8 mouse cellular contexts compared by ENCODE assay signal in the genomic region with DNA sequence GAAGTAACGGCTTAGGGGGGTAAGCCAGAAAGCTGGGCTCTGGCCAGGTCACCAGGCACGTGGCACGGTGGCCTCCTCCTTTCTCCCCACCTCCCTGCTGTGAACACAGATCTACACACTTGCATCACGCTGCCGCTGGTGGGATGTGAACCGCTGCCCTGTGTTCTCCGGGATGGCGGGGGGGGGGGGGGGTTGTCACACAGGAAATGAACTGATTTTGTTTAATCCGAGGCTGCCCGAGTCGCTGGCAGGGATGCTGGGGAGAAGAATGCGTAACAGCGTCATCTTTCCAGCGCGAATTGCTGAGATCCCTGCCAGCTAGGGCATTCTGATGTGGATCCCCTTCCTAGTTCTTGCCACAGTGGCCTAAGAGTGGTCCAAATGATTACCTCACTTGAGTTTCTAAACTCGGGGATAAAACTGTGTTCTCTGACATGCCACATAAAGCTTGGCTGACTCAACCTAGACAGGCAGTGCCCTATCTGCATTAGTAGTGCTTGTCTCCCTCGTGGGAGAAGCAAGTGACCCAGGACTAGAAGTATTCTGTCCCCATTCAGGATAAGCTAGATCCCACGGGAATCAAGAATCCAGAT. TPM values are rescaled to one million over a fixed set of nuclear protein-coding genes. Genes with fewer than 3 reads are reported as not detected.
DNase-seq lines count a peak whose midpoint lies in the region; ATAC-seq lines count a peak whose summit lies in the region.

No protein-coding gene starts in this region.

- H3K9me3 ChIP-seq in embryonic facial prominence, embryonic 15.5 days (replicated peaks): no peaks in the 10 kb centered on the region
- H3K9me3 ChIP-seq in hindbrain, embryonic 15.5 days: no peaks in the 10 kb centered on the region
- no peaks in the 10 kb centered on the region for H3K9me3 ChIP-seq in midbrain, embryonic 14.5 days (ENCODE audit: control insufficient read depth, low read length)

- H3K9ac ChIP-seq in embryonic facial prominence, embryonic 15.5 days: no peak overlapping the region
- peak overlapping the region; percentile 25 for H3K9ac ChIP-seq in hindbrain, embryonic 15.5 days
- H3K9ac ChIP-seq in midbrain, embryonic 14.5 days (replicated peaks; ENCODE audit: low read length): peak overlapping the region; percentile 37; the same call in 1 of the 2 replicates

- peak overlapping the region; percentile 43 for H3K4me2 ChIP-seq in embryonic facial prominence, embryonic 15.5 days (replicated peaks)
- H3K4me2 ChIP-seq in hindbrain, embryonic 15.5 days: peak overlapping the region; percentile 64
- peak overlapping the region; percentile 60 for H3K4me2 ChIP-seq in midbrain, embryonic 14.5 days (ENCODE audit: low read length)

- DNase-seq in gastrocnemius, adult 18-20 months (ENCODE audit: low spot score): peak; percentile 26
- DNase-seq in gastrocnemius, postnatal 10 days: no peak
- DNase-seq in midbrain, embryonic 14.5 days: peak; percentile 59
- DNase-seq in urinary bladder, postnatal 25 days (ENCODE audit: low spot score): no peak
- DNase-seq in right cerebral cortex, postnatal 36 days (ENCODE audit: low spot score in 2 of 2): no peak
- no peak for DNase-seq in layer of hippocampus, postnatal 14 days (ENCODE audit: low spot score in 2 of 2)

- WGBS in embryonic facial prominence, embryonic 15.5 days: under 1% methylated on average over 18 of the region's 18 CpGs
- 1% methylated on average over 15 of the region's 18 CpGs for WGBS in hindbrain, embryonic 15.5 days
- WGBS in midbrain, embryonic 14.5 days: 2% methylated on average over 17 of the region's 18 CpGs

- peak overlapping the region; percentile 27 for H3K4me3 ChIP-seq in embryonic facial prominence, embryonic 15.5 days (replicated peaks)
- peak overlapping the region; percentile 31 for H3K4me3 ChIP-seq in hindbrain, embryonic 15.5 days
- H3K4me3 ChIP-seq in midbrain, embryonic 14.5 days (replicated peaks; ENCODE audit: low read depth, low read length): peak overlapping the region; percentile 28

- H3K36me3 ChIP-seq in embryonic facial prominence, embryonic 15.5 days: no peaks in the 10 kb centered on the region
- no peaks in the 10 kb centered on the region for H3K36me3 ChIP-seq in hindbrain, embryonic 15.5 days
- H3K36me3 ChIP-seq in midbrain, embryonic 14.5 days (ENCODE audit: control insufficient read depth, insufficient read depth, low read length): no peaks in the 10 kb centered on the region

- peaks cover 47% of the 10 kb centered on the region for H3K27me3 ChIP-seq in embryonic facial prominence, embryonic 15.5 days
- peaks cover 16% of the 10 kb centered on the region for H3K27me3 ChIP-seq in hindbrain, embryonic 15.5 days
- H3K27me3 ChIP-seq in midbrain, embryonic 14.5 days (ENCODE audit: control insufficient read depth, insufficient read depth, low read length): peaks cover 16% of the 10 kb centered on the region

- H3K4me1 ChIP-seq in embryonic facial prominence, embryonic 15.5 days: peaks cover 18% of the 10 kb centered on the region; the same call in 1 of the 2 replicates
- H3K4me1 ChIP-seq in hindbrain, embryonic 15.5 days (replicated peaks): peaks cover 20% of the 10 kb centered on the region
- H3K4me1 ChIP-seq in midbrain, embryonic 14.5 days (ENCODE audit: control insufficient read depth, insufficient read depth, low read length): peaks cover 19% of the 10 kb centered on the region

- 0 out of 2 replicates have a peak, but pooled peaks have one; percentile 19 for ATAC-seq in embryonic facial prominence, embryonic 15.5 days (ENCODE audit: insufficient number of reproducible peaks, low FRiP score, low TSS enrichment, low read depth)
- ATAC-seq in hindbrain, embryonic 15.5 days (ENCODE audit: low FRiP score, low read depth): 0 out of 2 replicates have a peak, but pooled peaks have one; percentile 34
- no peak for ATAC-seq in midbrain, embryonic 14.5 days (ENCODE audit: low FRiP score, low TSS enrichment)

- no peak overlapping the region for H3K27ac ChIP-seq in embryonic facial prominence, embryonic 15.5 days (replicated peaks)
- H3K27ac ChIP-seq in hindbrain, embryonic 15.5 days (replicated peaks): no peak overlapping the region
- H3K27ac ChIP-seq in midbrain, embryonic 14.5 days (replicated peaks; ENCODE audit: low read depth, low read length): no peak overlapping the region

RNA-seq across cellular contexts. Expression of gene Tshz3, which starts 18.0 kb away (rescaled TPM):
- 1 to 10 TPM; 2.0 to 2.2 TPM for total RNA-seq in gastrocnemius, adult 18-20 months (2021)
- 10 to 100 TPM in 1 of 2 experiments, 1 to 10 TPM in 1; 7.8 to 11.0 TPM for total RNA-seq in gastrocnemius, postnatal 10 days (2021)
- 12.0 and 14.4 TPM in 2 replicates for polyA plus RNA-seq in embryonic facial prominence, embryonic 15.5 days (2015; fragmentation: Nextera tagmentation; extraction: Ambion mirVana)
- 27.4 and 35.8 TPM in 2 replicates for polyA plus RNA-seq in hindbrain, embryonic 15.5 days (2015; fragmentation: Nextera tagmentation; extraction: Ambion mirVana)
- 13.6 TPM in 2 replicates for polyA plus RNA-seq in midbrain, embryonic 14.5 days (2014; fragmentation: Nextera tagmentation; extraction: Ambion mirVana)
- 10 to 100 TPM in 1 of 2 experiments, 1 to 10 TPM in 1; 6.5 to 11.8 TPM for total RNA-seq in layer of hippocampus, postnatal 14 days (2021)

Comparison
In these comparisons a context has a peak if more than half of its experiments do, and no peak if none do; other contexts are left out.
1. DNase-seq: peak in gastrocnemius, adult 18-20 months (single experiment) and midbrain, embryonic 14.5 days (single experiment); none in gastrocnemius, postnatal 10 days (single experiment), urinary bladder, postnatal 25 days (single experiment), right cerebral cortex, postnatal 36 days (0 of 2) and layer of hippocampus, postnatal 14 days (0 of 2).
2. Peak in every context shown above with its lines, with median percentiles within 50 percentile points of each other: H3K4me2 ChIP-seq and H3K4me3 ChIP-seq.